Mouse (Mus musculus) layer of hippocampus, postnatal 36 days (tissue): ENCODE results near the gene Olfr574. TPM values are rescaled to one million over a fixed set of nuclear protein-coding genes. Genes with fewer than 3 reads are reported as not detected.

Experiments
- DNase-seq, 2 experiments: peaks; one replicate each; pipeline ENCODE4 v3.0.0; 2022
- total RNA-seq, 2 experiments: library from RNA; stranded (reverse); gene quantifications; 2 replicates each; pipeline ENCODE4 v1.2.3; 2021

Gene Olfr574
- not detected for total RNA-seq

GRCm38 (mm10) chr7:102948167-102948566 lies at the start of gene Olfr574:
Olfr574 (plus strand) TSS chr7:102948467.
- no peak for DNase-seq

DNA sequence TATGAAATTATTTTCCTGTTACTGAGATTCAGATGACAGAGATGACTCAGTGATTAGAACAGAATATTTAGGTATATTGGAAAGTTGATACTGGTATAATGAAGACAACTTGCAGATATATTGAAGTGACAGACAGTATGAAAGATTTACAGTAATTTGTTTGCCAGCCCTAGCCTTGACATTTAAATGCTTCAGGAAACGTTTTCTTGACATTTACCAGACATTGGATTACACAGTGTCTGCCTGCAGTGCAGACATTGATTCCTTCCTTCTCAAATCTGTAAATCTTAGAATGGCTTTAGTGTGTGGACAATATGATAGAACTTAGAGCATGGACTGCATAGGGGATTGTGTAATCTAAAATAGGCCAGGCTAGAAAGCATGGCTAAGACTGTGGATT lies 33.0 kb upstream of the Olfr574 start:
- DNase-seq, result no peak

DNA sequence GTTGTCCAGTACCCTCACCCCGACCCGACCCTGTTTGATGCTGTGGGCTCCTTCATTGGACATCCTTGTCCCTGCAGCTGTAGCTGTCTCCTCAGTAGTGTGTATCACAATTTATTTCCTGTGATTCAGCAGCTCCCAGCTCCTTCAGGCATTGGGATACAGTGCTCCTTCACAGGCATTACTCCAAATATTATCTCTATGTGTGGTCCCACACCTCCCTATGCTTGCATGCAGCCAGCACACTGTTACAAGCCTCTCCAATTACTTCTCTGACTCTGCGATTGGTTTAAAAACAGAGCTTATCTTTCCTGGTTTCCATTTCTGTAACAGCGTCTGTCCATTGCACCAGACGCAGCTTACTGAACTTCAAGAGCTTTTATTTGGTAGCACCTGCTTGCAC lies 31.9 kb upstream of the Olfr574 start:
- no peak for DNase-seq

DNA sequence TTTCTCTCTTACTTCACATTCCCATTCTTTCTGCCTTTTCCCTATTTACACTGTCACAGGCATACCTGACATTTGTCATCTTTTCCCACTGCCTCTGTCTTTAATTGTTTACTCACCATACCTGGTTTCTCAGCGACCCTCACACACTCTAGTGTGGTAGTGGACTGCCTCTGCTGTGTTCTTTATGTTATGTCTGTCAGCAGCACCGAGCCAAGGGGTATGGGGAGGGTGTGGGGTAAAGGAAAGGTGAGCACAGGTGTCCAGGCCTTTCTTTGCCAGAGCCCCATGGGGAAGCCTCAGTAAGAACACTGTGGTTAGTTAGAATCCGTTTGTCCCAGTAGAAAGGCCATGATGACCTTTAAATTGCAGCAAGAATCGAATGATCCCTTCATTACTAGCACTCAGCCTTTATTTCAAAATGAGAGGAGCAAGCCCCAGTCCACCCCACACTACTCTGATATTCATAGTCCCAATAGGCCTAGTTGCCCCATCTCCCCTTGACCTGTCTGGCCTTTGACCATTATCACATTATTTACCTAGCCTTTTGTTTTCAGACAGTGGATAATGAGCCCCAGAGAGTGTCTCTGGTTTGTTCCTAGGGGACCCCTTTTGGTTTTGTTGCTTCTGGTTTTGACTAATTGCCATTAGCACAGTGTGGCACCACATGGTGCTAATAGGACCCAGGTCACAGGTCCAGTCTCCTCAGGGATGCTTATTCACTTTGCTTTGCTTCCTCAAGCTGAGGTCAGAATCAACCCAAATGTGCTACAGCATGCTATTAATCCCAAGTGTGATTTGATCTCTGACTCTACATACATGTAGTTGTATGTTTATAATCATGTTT lies 31.0 kb upstream of the Olfr574 start, which contains the start of gene Olfr571:
TSS of gene Olfr571 (minus strand) at position 505 of the 844 bp plus-strand sequence.
- no peak for DNase-seq

DNA sequence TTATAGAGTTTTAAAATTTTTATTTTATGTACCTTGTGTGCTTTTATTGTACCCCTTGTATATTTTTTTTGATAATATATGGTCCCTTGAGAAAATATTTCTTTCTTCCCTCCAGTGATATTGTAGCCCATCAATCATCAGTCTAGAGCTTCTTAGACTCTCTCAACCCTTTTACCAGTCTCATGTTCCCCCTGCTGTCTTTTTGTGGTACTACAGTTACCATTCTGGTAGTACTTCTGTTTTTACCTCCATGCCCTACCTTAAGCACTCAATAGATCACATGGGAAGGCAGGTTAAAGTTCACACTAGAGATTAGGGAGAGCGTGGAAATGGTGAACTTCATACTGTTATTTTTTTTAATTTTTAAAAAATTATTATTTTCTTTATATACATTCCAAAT lies 28.6 kb upstream of the Olfr574 start:
- DNase-seq, result no peak

GRCm38 (mm10) chr7:102924109-102924508 lies 24.2 kb upstream of the Olfr574 start, which contains the start of gene Olfr572:
Olfr572 (plus strand) TSS chr7:102924409.
- DNase-seq, result no peak

DNA sequence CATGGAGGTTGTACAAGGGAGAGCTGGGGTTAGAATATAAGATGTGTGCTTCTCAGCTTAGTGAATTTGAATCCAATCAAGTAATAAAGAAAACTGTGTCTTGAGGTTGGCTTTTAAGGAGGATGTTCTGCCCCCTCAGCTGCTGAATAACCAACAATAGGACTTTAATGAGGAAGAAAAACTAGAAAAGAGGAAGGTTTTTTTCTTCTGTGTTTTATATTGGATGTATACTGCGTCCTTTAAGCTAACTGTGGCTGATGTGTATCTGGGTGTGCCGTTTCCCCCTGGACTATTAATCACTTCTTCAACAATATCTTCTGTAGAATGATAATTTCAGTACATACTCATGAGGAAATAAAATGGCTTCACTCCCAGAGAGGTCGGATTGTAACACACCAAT lies 21.2 kb upstream of the Olfr574 start:
- no peak for DNase-seq

- no peak for DNase-seq
These were observed 5.8 kb upstream of the Olfr574 start, which contains the start of gene Olfr573-ps1 for GRCm38 (mm10) chr7:102942475-102942874. Olfr573-ps1 (minus strand) TSS chr7:102942575.

- no peak for DNase-seq
These were observed 4.8 kb upstream of the Olfr574 start for GRCm38 (mm10) chr7:102943417-102943816.

- DNase-seq, result no peak
These were observed 2.5 kb downstream of the Olfr574 start for GRCm38 (mm10) chr7:102950732-102951131.

GRCm38 (mm10) chr7:102958137-102958536 lies 9.9 kb downstream of the Olfr574 start:
- no peak for DNase-seq

- DNase-seq, result no peak
These were observed 10.3 kb downstream of the Olfr574 start, which contains the start of gene Olfr575 for GRCm38 (mm10) chr7:102958593-102958992. Olfr575 (minus strand) TSS chr7:102958775.

DNA sequence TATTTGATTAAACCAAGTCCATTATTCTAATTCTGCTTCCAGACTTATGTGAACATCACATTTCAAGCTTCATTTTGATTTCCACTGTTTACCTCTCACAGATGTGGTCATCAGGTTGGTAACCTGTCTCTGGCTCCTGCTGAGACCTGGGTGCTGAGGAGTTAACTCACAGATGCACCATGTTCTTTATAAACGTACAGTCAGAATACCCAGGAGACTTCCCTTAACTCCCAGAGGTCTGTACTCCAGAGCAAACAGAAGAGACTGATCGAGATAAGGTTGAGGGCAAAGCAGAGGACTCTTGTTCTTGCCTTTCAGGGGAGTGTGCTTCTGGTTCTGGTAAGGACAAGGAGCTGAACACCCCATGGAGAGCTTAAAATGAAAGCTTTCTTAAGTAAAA lies 14.1 kb downstream of the Olfr574 start, which contains the start of gene Olfr576:
TSS of gene Olfr576 (plus strand) at position 301 of the 400 bp plus-strand sequence.
- DNase-seq, result no peak

DNA sequence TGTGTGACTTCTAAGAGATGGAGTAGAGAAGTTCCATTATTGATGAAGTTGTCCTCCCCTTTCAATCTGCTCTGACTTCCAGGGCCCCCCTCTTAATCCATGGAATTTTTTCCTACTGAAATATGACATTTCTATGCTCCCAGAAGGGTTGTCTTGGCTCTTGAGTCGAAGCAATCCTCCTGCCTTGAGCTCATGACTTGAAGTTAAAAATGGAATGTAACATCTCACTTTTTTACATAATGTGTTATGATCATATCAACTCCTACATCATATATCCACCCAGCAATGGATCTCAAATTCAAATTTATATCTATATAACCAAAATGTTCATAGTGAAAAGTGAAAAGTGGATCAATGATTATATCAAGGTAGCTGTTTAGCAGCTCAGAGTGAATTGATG lies 26.1 kb downstream of the Olfr574 start:
- no peak for DNase-seq

DNA sequence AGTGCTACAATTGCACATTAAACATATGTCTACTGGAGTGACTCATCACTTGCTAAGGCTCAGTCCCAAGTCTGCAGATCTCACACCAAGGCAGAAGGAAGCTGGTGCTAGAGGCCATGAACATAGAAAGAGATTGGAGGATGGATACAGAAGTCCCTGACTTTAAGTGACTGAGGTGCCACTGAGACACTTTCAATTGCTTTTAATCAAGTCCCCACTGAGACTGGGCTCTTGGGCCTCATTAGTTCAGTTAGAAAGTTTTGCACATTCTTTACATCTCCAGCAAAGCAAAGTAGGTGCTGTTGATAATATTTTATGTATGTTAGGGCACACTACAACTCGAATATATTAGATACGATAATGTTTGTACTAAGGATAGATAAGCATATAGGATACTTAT lies 27.6 kb downstream of the Olfr574 start, which contains the start of gene Olfr577:
TSS of gene Olfr577 (minus strand) at position 101 of the 400 bp plus-strand sequence.
- no peak for DNase-seq

DNA sequence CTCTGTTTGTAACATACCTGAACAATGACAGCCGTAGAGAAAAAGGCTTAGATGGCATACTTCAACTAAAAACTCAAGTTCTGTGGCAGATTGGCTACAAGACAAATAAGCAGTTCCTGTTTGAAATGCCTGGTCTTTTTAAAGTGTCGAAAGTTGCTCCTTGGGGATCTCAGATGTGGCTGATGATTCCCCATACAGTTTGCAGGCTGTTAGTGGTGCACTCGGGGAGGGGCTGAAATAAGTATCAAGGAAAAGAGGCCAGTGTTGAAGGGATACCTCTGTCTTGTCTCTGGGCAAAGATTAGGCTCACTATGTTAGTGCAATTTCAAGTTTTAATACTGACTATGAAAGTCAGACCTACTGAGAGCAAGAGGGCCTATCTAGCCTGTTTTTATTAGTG lies 41.0 kb downstream of the Olfr574 start, which contains the start of gene Olfr578:
TSS of gene Olfr578 (minus strand) at position 101 of the 400 bp plus-strand sequence.
- no peak for DNase-seq

Other genes starting within 250 kb of the Olfr574 start
- under 1 TPM; 0.47 to 0.51 TPM for gene Olfr558, start 246.3 kb upstream of the Olfr574 start, total RNA-seq
- gene Olfr33, start 229.4 kb upstream of the Olfr574 start, total RNA-seq, result not detected
- not detected for gene Olfr559, start 221.0 kb upstream of the Olfr574 start, total RNA-seq
- not detected for gene Olfr560, start 189.1 kb upstream of the Olfr574 start, total RNA-seq
- gene Olfr78, start 189.0 kb upstream of the Olfr574 start, total RNA-seq, result under 1 TPM; 0.17 to 0.30 TPM
- gene Olfr561, start 177.2 kb upstream of the Olfr574 start, total RNA-seq, result not detected
- not detected for gene Olfr564, start 145.0 kb upstream of the Olfr574 start, total RNA-seq
- gene Olfr566, start 89.7 kb upstream of the Olfr574 start, total RNA-seq, result not detected
- not detected for gene Olfr568, start 71.3 kb upstream of the Olfr574 start, total RNA-seq
- gene Olfr569, start 57.6 kb upstream of the Olfr574 start, total RNA-seq, result not detected
- not detected for gene Olfr570, start 53.9 kb upstream of the Olfr574 start, total RNA-seq
- not detected for gene Olfr571, start 30.9 kb upstream of the Olfr574 start, total RNA-seq
- not detected for gene Olfr572, start 24.1 kb upstream of the Olfr574 start, total RNA-seq
- gene Olfr573-ps1, start 5.9 kb upstream of the Olfr574 start, total RNA-seq, result not detected
- gene Olfr575, start 10.3 kb downstream of the Olfr574 start, total RNA-seq, result not detected
- not detected for gene Olfr576, start 14.2 kb downstream of the Olfr574 start, total RNA-seq
- not detected for gene Olfr577, start 27.5 kb downstream of the Olfr574 start, total RNA-seq
- gene Olfr578, start 40.9 kb downstream of the Olfr574 start, total RNA-seq, result not detected
- not detected for gene Olfr582, start 89.6 kb downstream of the Olfr574 start, total RNA-seq
- gene Olfr583, start 102.8 kb downstream of the Olfr574 start, total RNA-seq, result not detected
- not detected for gene Olfr584, start 133.4 kb downstream of the Olfr574 start, total RNA-seq
- not detected for gene Olfr585, start 149.3 kb downstream of the Olfr574 start, total RNA-seq
- not detected for gene Olfr586, start 177.2 kb downstream of the Olfr574 start, total RNA-seq
- gene Olfr588-ps1, start 192.4 kb downstream of the Olfr574 start, total RNA-seq, result not detected
- gene Olfr589, start 207.9 kb downstream of the Olfr574 start, total RNA-seq, result not detected
- not detected for gene Olfr591, start 229.9 kb downstream of the Olfr574 start, total RNA-seq
- not detected for gene Olfr592, start 236.3 kb downstream of the Olfr574 start, total RNA-seq